Mouse (Mus musculus) midbrain, embryonic 14.5 days (tissue): ENCODE measurements around the gene Chn2. TPM values are rescaled to one million over a fixed set of nuclear protein-coding genes. Genes with fewer than 3 reads are reported as not detected.

Experiments
- ATAC-seq: fragments of 200-750 bp; cut with Nextera tagmentation; 2 replicates; pipeline ENCODE4 v1.8.0; 2017; ENCODE audit warnings: moderate number of reproducible peaks, moderate library complexity; ENCODE audit not compliant: low FRiP score, low TSS enrichment
- DNase-seq: peaks from one replicate; pipeline ENCODE4 v3.0.0-alpha.2; 2015
- H3K27ac ChIP-seq: fragments of 300-500 bp; sonication (generic); replicated peaks from 2 replicates; pipeline ENCODE4 v1.5.1; 2014; ENCODE audit warnings: mild to moderate bottlenecking, low read depth, low read length, moderate library complexity
- H3K27me3 ChIP-seq: fragments of 300-500 bp; sonication (generic); 2 replicates; pipeline ENCODE4 v1.6.1; 2014; ENCODE audit warnings: low read length, control low read depth, mixed read lengths; ENCODE audit not compliant: control insufficient read depth, insufficient read depth
- H3K36me3 ChIP-seq: fragments of 300-500 bp; sonication (generic); 2 replicates; pipeline ENCODE4 v1.6.1; 2014; ENCODE audit warnings: low read length, control low read depth; ENCODE audit not compliant: control insufficient read depth, insufficient read depth
- H3K4me1 ChIP-seq: fragments of 300-500 bp; sonication (generic); 2 replicates; pipeline ENCODE4 v1.6.1; 2014; ENCODE audit warnings: mild to moderate bottlenecking, antibody characterized with exemption, low read length, control low read depth; ENCODE audit not compliant: control insufficient read depth, insufficient read depth
- H3K4me2 ChIP-seq: fragments of 300-500 bp; sonication (generic); 2 replicates; pipeline ENCODE4 v1.6.1; 2014; ENCODE audit warnings: mild to moderate bottlenecking, low read length, moderate library complexity
- H3K4me3 ChIP-seq: fragments of 300-500 bp; sonication (generic); replicated peaks from 2 replicates; pipeline ENCODE4 v1.5.1; 2014; ENCODE audit warnings: low read depth, low read length
- H3K9ac ChIP-seq: fragments of 300-500 bp; sonication (generic); replicated peaks from 2 replicates; pipeline ENCODE4 v1.6.1; 2014; ENCODE audit warnings: mild to moderate bottlenecking, low read length, moderate library complexity
- H3K9me3 ChIP-seq: fragments of 300-500 bp; sonication (generic); 2 replicates; pipeline ENCODE4 v1.6.1; 2016; ENCODE audit warnings: low read length, control low read depth, mixed read lengths; ENCODE audit not compliant: control insufficient read depth
- WGBS: fragments of 180-500 bp; shearing (Covaris S2); extraction: QIAGEN DNeasy Blood & Tissue Kit; methylation state at CpG from one replicate; pipeline ENCODE4 v1.1.7; 2014; 5-methylcytosine and 5-hydroxymethylcytosine counted together
- polyA plus RNA-seq: library from polyadenylated mRNA; unstranded; fragments of >200 nt; fragmentation: Nextera tagmentation; extraction: Ambion mirVana; gene quantifications from 2 replicates; pipeline ENCODE4 v1.2.1, GENCODE M21; 2014

Chn2 gene
- polyA plus RNA-seq, 1 experiment from 2014 or later = 40.6 TPM

- H3K9ac ChIP-seq = no peak overlapping the region
- peaks cover 4% of the 10 kb centered on the region; the same call in 1 of the 2 replicates for H3K27me3 ChIP-seq
- no peak overlapping the region for H3K4me3 ChIP-seq
- H3K4me2 ChIP-seq = no peak overlapping the region
- WGBS = 83% methylated on average over 7 of the region's 7 CpGs
- ATAC-seq (no peak), DNase-seq (no peak)
- H3K9me3 ChIP-seq = no peaks in the 10 kb centered on the region
- peaks cover 24% of the 10 kb centered on the region for H3K4me1 ChIP-seq
- no peaks in the 10 kb centered on the region for H3K36me3 ChIP-seq
- H3K27ac ChIP-seq = no peak overlapping the region
Measured at GRCm38 (mm10) chr6:54202311-54203020, 163.1 kb downstream of the Chn2 start.

GRCm38 (mm10) chr6:54203316-54203715 lies 164.0 kb downstream of the Chn2 start:
- H3K27ac ChIP-seq = no peak overlapping the region
- H3K4me3 ChIP-seq = no peak overlapping the region
- peaks cover 4% of the 10 kb centered on the region; the same call in 1 of the 2 replicates for H3K27me3 ChIP-seq
- H3K4me2 ChIP-seq = no peak overlapping the region
- ATAC-seq = no peak
- no peak overlapping the region for H3K9ac ChIP-seq
- no peaks in the 10 kb centered on the region for H3K9me3 ChIP-seq
- peaks cover 24% of the 10 kb centered on the region for H3K4me1 ChIP-seq
- H3K36me3 ChIP-seq = no peaks in the 10 kb centered on the region
- no peak for DNase-seq
- WGBS = 92% methylated on average over 2 of the region's 2 CpGs

- H3K27ac ChIP-seq = no peak overlapping the region
- H3K4me1 ChIP-seq = peaks cover 24% of the 10 kb centered on the region
- no peak for ATAC-seq
- DNase-seq = no peak
- WGBS = 93% methylated on average over 6 of the region's 6 CpGs
- H3K9ac ChIP-seq = no peak overlapping the region
- no peaks in the 10 kb centered on the region for H3K36me3 ChIP-seq
- peaks cover 8% of the 10 kb centered on the region for H3K27me3 ChIP-seq
- H3K4me3 ChIP-seq = no peak overlapping the region
- H3K4me2 ChIP-seq = no peak overlapping the region
- no peaks in the 10 kb centered on the region for H3K9me3 ChIP-seq
Measured at GRCm38 (mm10) chr6:54203926-54204325, 164.6 kb downstream of the Chn2 start.

GRCm38 (mm10) chr6:54204931-54205330 lies 165.6 kb downstream of the Chn2 start:
- ATAC-seq (no peak), DNase-seq (peak; percentile 42)
- Histone ChIP-seq H3K27ac (no peak overlapping the region), H3K9ac (no peak overlapping the region), H3K9me3 (no peaks in the 10 kb centered on the region), H3K4me2 (no peak overlapping the region), H3K27me3 (peaks cover 9% of the 10 kb centered on the region), H3K4me3 (no peak overlapping the region), H3K4me1 (peaks cover 23% of the 10 kb centered on the region), H3K36me3 (no peaks in the 10 kb centered on the region)
- 16% methylated on average over 2 of the region's 2 CpGs for WGBS

GRCm38 (mm10) chr6:54205471-54205870 lies 166.1 kb downstream of the Chn2 start:
- peaks cover 19% of the 10 kb centered on the region for H3K4me1 ChIP-seq
- 6% methylated on average over 5 of the region's 5 CpGs for WGBS
- H3K9me3 ChIP-seq = no peaks in the 10 kb centered on the region
- ATAC-seq (no peak), DNase-seq (peak; percentile 47)
- no peak overlapping the region for H3K9ac ChIP-seq
- peaks cover 9% of the 10 kb centered on the region for H3K27me3 ChIP-seq
- no peaks in the 10 kb centered on the region for H3K36me3 ChIP-seq
- H3K4me3 ChIP-seq = no peak overlapping the region
- H3K4me2 ChIP-seq = no peak overlapping the region
- no peak overlapping the region for H3K27ac ChIP-seq

- no peaks in the 10 kb centered on the region for H3K9me3 ChIP-seq
- DNase-seq (peak; percentile 18), ATAC-seq (no peak)
- no peak overlapping the region for H3K9ac ChIP-seq
- WGBS = 9% methylated on average over 6 of the region's 6 CpGs
- no peaks in the 10 kb centered on the region for H3K36me3 ChIP-seq
- peaks cover 19% of the 10 kb centered on the region for H3K4me1 ChIP-seq
- H3K4me3 ChIP-seq = no peak overlapping the region
- no peak overlapping the region for H3K4me2 ChIP-seq
- peaks cover 9% of the 10 kb centered on the region for H3K27me3 ChIP-seq
- H3K27ac ChIP-seq = no peak overlapping the region; the same call in 1 of the 2 replicates
Measured at GRCm38 (mm10) chr6:54206221-54206738, 166.9 kb downstream of the Chn2 start.

GRCm38 (mm10) chr6:54208786-54209185 lies 169.4 kb downstream of the Chn2 start:
- Histone ChIP-seq H3K27ac (no peak overlapping the region), H3K27me3 (peaks cover 5% of the 10 kb centered on the region; the same call in 1 of the 2 replicates), H3K36me3 (no peaks in the 10 kb centered on the region), H3K4me2 (no peak overlapping the region), H3K4me1 (peaks cover 19% of the 10 kb centered on the region), H3K9ac (no peak overlapping the region), H3K9me3 (no peaks in the 10 kb centered on the region), H3K4me3 (no peak overlapping the region)
- ATAC-seq (no peak), DNase-seq (no peak)
- 77% methylated on average over 8 of the region's 8 CpGs for WGBS

- Histone ChIP-seq H3K27me3 (peaks cover 5% of the 10 kb centered on the region; the same call in 1 of the 2 replicates), H3K27ac (no peak overlapping the region), H3K4me2 (no peak overlapping the region), H3K9ac (no peak overlapping the region), H3K36me3 (no peaks in the 10 kb centered on the region), H3K4me1 (peaks cover 9% of the 10 kb centered on the region), H3K9me3 (no peaks in the 10 kb centered on the region), H3K4me3 (no peak overlapping the region)
- 28% methylated on average over 4 of the region's 4 CpGs for WGBS
- ATAC-seq (no peak), DNase-seq (no peak)
Measured at GRCm38 (mm10) chr6:54210971-54211370, 171.6 kb downstream of the Chn2 start.

- no peaks in the 10 kb centered on the region for H3K9me3 ChIP-seq
- 77% methylated on average over 7 of the region's 7 CpGs for WGBS
- H3K9ac ChIP-seq = no peak overlapping the region
- H3K27ac ChIP-seq = no peak overlapping the region
- H3K4me2 ChIP-seq = no peak overlapping the region
- DNase-seq (no peak), ATAC-seq (no peak)
- H3K27me3 ChIP-seq = peaks cover 5% of the 10 kb centered on the region; the same call in 1 of the 2 replicates
- no peaks in the 10 kb centered on the region for H3K36me3 ChIP-seq
- H3K4me1 ChIP-seq = peaks cover under 1% of the 10 kb centered on the region; the same call in 1 of the 2 replicates
- no peak overlapping the region for H3K4me3 ChIP-seq
Measured at GRCm38 (mm10) chr6:54211939-54212338, 172.6 kb downstream of the Chn2 start.
